Mouse (Mus musculus): ENCODE measurements at regions not wholly inside any gene's neighbourhood (a gene's known extent, or its start where the extent isn't known, plus 50 kb on each side); places are given as distances from the start of the nearest gene placed in this dataset.

DNA sequence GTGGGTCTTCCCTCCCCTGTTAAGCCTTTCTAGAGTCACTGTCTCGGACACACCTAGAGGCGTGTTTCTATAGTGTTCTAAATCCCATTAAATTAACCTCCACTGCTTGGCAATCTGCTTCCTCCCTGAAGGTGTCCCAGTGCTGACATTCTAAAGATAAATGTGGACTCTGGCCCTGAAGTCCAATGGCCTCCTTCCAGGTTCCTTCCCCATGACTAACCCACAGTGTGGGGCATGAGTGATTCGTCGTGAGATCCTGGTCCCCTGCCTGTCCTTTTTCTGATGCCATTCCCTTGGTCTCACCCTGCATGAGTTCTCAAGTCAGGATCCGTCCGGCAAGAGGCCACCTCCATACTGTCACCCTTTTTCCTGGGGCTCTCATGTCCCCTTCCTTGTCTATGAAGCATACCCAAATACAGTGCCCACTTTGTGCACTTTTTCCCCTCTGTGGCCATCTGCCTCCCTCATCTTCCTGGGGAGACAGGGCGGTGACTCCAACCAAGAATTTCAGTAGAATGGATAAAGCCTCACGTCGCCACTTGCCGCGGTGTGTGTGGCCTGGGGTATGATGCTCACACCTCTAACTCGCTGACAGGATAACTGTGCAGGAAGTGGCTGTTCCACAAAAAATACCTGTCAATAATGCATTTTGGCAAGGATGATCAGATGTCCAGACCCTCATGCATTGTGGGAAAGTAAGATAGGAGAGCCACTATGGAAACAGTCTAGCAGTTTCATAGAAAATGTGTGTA is 152.9 kb downstream of the Gm9376 start:
- ATAC-seq (ENCODE audit: low TSS enrichment) = no peak

DNA sequence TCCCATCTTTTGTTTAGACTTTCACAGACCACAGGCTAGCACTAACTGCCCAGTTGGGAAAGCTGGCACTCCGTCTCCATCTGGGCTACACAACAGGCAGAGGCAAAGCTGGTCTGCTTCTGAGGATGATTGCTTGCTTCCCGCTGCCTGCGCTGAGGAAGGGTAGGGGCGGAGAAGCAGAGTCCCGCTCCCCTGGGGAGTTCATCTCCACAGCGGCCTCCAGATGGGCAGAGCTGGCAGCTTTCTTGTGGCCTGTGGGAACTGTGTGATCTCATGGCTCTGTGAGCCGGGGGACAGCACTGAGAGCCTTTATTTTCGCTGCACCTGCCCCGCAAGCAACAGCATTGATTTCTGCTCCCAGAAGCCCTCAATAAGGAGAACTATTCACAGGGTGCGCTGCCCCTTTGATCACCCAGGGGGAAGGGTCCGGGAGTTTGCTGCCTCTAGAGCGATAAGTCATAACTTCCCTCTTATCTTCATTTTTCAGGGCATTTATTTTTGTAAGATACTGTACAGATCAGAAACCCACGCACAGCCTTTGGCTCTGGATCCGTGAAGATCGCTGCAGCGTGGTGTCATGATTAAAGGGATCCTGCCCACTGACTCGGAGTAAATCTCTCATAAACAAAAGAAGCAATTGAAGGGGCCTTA is 155.7 kb downstream of the Gm9376 start:
- ATAC-seq (ENCODE audit: low TSS enrichment) = peak; percentile 67

DNA sequence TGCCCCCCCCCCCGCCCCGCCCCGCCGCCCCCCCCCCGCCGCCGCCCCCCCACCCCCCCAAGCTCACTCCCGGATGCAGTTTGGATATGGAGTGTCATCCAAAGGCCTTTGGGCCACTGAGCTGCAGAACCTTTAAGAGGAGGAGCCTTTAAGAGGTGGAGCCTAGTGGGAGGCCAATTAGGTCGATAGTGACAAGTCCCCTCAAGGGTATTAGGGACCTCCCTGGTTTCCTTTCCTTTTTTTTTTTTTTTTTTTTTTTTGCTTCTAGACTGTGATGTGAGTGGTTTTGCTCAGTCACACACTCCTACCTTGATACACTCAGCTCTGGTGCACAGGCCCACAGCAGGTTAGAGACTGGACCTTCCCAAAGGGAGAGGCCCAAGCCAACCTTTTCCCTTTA is 156.5 kb downstream of the Gm9376 start:
- ATAC-seq (ENCODE audit: low TSS enrichment) = no peak

DNA sequence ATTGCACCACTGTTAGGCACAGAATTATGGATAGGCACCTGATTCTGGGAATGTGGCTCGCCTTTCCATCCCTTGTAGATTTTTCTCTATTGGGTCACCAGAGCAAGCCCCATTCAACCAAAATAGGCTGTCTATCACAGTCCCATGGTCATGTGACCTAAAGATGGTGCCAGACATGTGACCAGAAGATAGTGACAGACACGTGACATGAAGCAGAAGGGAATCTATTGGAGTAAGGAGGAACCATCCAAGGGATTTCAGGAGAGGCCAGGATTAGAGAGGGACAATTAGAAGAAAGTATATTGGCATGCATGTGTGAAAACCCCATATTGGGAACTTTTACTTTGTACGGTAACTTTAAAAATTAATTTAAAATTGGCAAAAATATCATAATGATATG is 159.8 kb downstream of the Gm9376 start:
- ATAC-seq (ENCODE audit: low TSS enrichment) = no peak

DNA sequence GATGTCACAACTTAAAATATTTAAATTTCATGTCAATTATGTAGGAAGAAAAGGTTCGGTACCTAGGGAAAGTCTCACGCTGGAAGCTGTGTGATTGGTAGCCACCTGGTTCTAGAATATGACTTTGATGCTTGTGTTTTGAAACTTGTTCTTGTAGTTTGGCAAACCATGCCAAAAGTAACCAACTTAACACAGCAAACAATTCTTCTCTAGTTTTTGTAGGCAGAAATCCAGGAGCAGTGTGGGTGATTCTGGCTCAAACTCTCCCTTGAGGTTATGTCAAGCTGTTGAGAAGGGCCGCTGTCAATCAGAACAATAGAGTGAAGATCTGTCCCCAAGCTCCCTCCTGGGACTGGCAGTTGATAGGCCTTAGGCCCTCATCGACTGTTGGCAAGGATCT is 163.5 kb downstream of the Gm9376 start:
- no peak for ATAC-seq (ENCODE audit: low TSS enrichment)

DNA sequence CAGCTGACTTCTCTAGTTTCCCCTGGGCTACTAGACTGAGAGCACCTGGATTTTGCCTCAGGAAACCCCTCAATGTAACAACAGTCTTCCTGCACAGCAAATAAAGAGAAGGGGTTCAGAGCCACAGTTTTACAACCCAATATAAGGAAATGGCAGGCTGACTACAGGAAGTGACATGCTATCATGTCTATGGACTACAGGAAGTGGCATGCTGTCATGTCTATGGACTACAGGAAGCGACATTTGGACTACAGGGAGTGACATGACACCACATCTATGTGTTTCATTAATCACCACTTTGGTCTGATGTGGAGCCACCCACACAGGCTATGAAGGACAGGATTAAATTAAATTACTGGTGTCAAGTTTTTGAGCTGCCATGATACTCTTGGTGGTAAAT is 164.0 kb downstream of the Gm9376 start:
- no peak for ATAC-seq (ENCODE audit: low TSS enrichment)

DNA sequence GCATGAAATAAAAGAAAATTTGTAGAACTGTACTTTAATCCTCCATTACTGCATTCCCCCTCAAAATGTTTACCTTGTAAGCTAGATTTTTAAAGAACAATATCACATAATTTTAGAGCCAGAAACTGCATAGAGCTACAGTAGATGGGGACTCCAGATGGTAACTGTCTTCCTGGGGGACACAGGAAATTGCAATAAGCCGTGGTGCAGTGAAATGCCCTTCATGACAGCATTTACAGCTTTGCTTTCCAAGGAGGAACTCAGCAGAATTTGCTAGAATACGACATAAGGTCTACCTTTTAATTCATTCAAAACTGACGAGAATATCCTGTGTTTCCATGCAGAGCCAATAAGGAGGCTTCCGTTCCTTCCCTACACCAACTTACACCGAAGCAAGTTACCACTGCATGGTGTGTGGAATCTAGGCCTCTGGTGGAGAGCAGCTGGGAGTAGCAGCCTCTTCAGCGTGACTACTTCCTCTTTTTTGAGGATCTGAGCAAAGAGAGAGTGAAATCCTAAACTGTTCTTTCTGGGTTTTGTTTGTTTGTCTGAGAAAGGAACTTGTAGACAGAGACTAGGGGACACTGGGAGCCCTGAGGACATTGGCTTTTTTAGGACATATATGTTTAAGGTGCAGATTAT is 164.6 kb downstream of the Gm9376 start:
- ATAC-seq (ENCODE audit: low TSS enrichment) = no peak
